Mouse (Mus musculus): ENCODE data around the gene Mogat2. TPM values are rescaled to one million over a fixed set of nuclear protein-coding genes. Genes with fewer than 3 reads are reported as not detected.

Mogat2 gene
- total RNA-seq, 4 experiments from 2014 or later, result 0.25 to 1.5 (median 0.51) TPM

Other genes with a start within 250 kb of the Mogat2 start
- 10 to 100 TPM; 32.5 to 46.9 (median 40.3) TPM for gene Uvrag, start 97.5 kb downstream of the Mogat2 start, total RNA-seq (2022)
- gene Dgat2, start 55.9 kb downstream of the Mogat2 start, total RNA-seq (2022), result 100 to 1,000 TPM; 138 to 436 (median 316) TPM
- gene Map6, start 28.8 kb upstream of the Mogat2 start, total RNA-seq (2022), result 10 to 100 TPM in 3 of 4 experiments, 1 to 10 TPM in 1; 8.6 to 14.1 (median 12.4) TPM
- 100 to 1,000 TPM; 127 to 266 (median 171) TPM for gene Serpinh1, start 114.6 kb upstream of the Mogat2 start, total RNA-seq (2022)
- 10 to 100 TPM in 3 of 4 experiments, 1 to 10 TPM in 1; 9.2 to 16.4 (median 13.9) TPM for gene Gdpd5, start 142.8 kb upstream of the Mogat2 start, total RNA-seq (2022)
- gene Klhl35, start 227.4 kb upstream of the Mogat2 start, total RNA-seq (2022), result 1 to 10 TPM in 1 of 4 experiments, under 1 TPM in 3; 0.38 to 1.2 (median 0.75) TPM
- 100 to 1,000 TPM; 533 to 601 (median 565) TPM for gene Rps3, start 245.1 kb upstream of the Mogat2 start, total RNA-seq (2022)

Measured in adrenal gland, adult 8-10 months (tissue).